Mouse (Mus musculus): ENCODE results near the gene Ear10. TPM values are rescaled to one million over a fixed set of nuclear protein-coding genes. Genes with fewer than 3 reads are reported as not detected.

The Ear10 gene
- total RNA-seq, 2 experiments from 2014 or later: 10.9 TPM; not detected in 1

Other genes starting within 250 kb of the Ear10 start
- not detected in 2 replicates for gene Gm8165, start 246.4 kb downstream of the Ear10 start, total RNA-seq (2015; ENCODE audit: low replicate concordance)
- gene Gm8165, start 246.4 kb downstream of the Ear10 start, total RNA-seq (2017; ENCODE audit: low replicate concordance): not detected in 2 replicates
- gene Gm7324, start 225.7 kb downstream of the Ear10 start, total RNA-seq (2015; ENCODE audit: low replicate concordance): not detected in 2 replicates
- gene Gm7324, start 225.7 kb downstream of the Ear10 start, total RNA-seq (2017; ENCODE audit: low replicate concordance): 3.2 TPM in 1 of 2 replicates, not detected in the other
- not detected in 2 replicates for gene Gm16506, start 196.1 kb downstream of the Ear10 start, total RNA-seq (2015; ENCODE audit: low replicate concordance)
- gene Gm16506, start 196.1 kb downstream of the Ear10 start, total RNA-seq (2017; ENCODE audit: low replicate concordance): not detected in 2 replicates
- not detected in 2 replicates for gene Gm6526, start 175.7 kb downstream of the Ear10 start, total RNA-seq (2015; ENCODE audit: low replicate concordance)
- not detected in 2 replicates for gene Gm6526, start 175.7 kb downstream of the Ear10 start, total RNA-seq (2017; ENCODE audit: low replicate concordance)
- gene Gm8180, start 138.8 kb downstream of the Ear10 start, total RNA-seq (2015; ENCODE audit: low replicate concordance): not detected in 2 replicates
- not detected in 2 replicates for gene Gm8180, start 138.8 kb downstream of the Ear10 start, total RNA-seq (2017; ENCODE audit: low replicate concordance)
- gene Ear1, start 48.0 kb downstream of the Ear10 start, total RNA-seq (2015; ENCODE audit: low replicate concordance): 28.1 TPM in 2 replicates
- 31.3 and 37.0 TPM in 2 replicates for gene Ear1, start 48.0 kb downstream of the Ear10 start, total RNA-seq (2017; ENCODE audit: low replicate concordance)
- gene Gm8113, start 1.8 kb upstream of the Ear10 start, total RNA-seq (2015; ENCODE audit: low replicate concordance): 9.4 and 13.8 TPM in 2 replicates
- 5.3 and 7.3 TPM in 2 replicates for gene Gm8113, start 1.8 kb upstream of the Ear10 start, total RNA-seq (2017; ENCODE audit: low replicate concordance)
- not detected in 2 replicates for gene Ang5, start 33.5 kb upstream of the Ear10 start, total RNA-seq (2015; ENCODE audit: low replicate concordance)
- gene Ang5, start 33.5 kb upstream of the Ear10 start, total RNA-seq (2017; ENCODE audit: low replicate concordance): not detected in 2 replicates
- not detected in 2 replicates for gene Ang6, start 78.7 kb upstream of the Ear10 start, total RNA-seq (2015; ENCODE audit: low replicate concordance)
- not detected in 2 replicates for gene Ang6, start 78.7 kb upstream of the Ear10 start, total RNA-seq (2017; ENCODE audit: low replicate concordance)
- gene Ear2, start 179.1 kb upstream of the Ear10 start, total RNA-seq (2015; ENCODE audit: low replicate concordance): 41.9 and 51.2 TPM in 2 replicates
- 71.5 and 100 TPM in 2 replicates for gene Ear2, start 179.1 kb upstream of the Ear10 start, total RNA-seq (2017; ENCODE audit: low replicate concordance)
- not detected in 2 replicates for gene Gm3327, start 200.3 kb upstream of the Ear10 start, total RNA-seq (2015; ENCODE audit: low replicate concordance)
- not detected in 2 replicates for gene Gm3327, start 200.3 kb upstream of the Ear10 start, total RNA-seq (2017; ENCODE audit: low replicate concordance)

Data from erythroid progenitor cell, adult 5-6 weeks (primary cell).